Mouse (Mus musculus) heart, embryonic 14.5 days (tissue): ENCODE results near the gene 2900026A02Rik. TPM values are rescaled to one million over a fixed set of nuclear protein-coding genes. Genes with fewer than 3 reads are reported as not detected.
A peak's percentile ranks its signal among the peaks of the same experiment; 100 is the strongest.

ENCODE experiments used
- ATAC-seq: fragments of 200-750 bp; cut with Nextera tagmentation; 2 replicates; pipeline ENCODE4 v1.8.0; 2017; ENCODE audit warnings: low read depth, moderate TSS enrichment; ENCODE audit not compliant: insufficient number of reproducible peaks, insufficient read depth, low FRiP score
- H3K27ac ChIP-seq, 2 experiments: fragments of 200-500 bp in 1 of 2; fragments of 300-500 bp in 1 of 2; sonication (generic) in 1 of 2; replicated peaks in 1 of 2; 2 replicates each; pipeline ENCODE4 v1.5.1; 2012 to 2014; ENCODE audit warnings: low read depth in 2 of 2, low read length in 2 of 2, control low read depth in 1 of 2, mild to moderate bottlenecking in 1 of 2, mixed read lengths in 1 of 2; ENCODE audit not compliant: control insufficient read depth in 1 of 2, insufficient read depth in 1 of 2
- H3K27me3 ChIP-seq: fragments of 300-500 bp; sonication (generic); 2 replicates; pipeline ENCODE4 v1.6.1; 2014; ENCODE audit warnings: mild to moderate bottlenecking, low read length, control low read depth; ENCODE audit not compliant: control insufficient read depth, insufficient read depth
- H3K36me3 ChIP-seq: fragments of 300-500 bp; sonication (generic); 2 replicates; pipeline ENCODE4 v1.6.1; 2014; ENCODE audit warnings: mild to moderate bottlenecking, control low read depth, low read length, mixed read lengths; ENCODE audit not compliant: control insufficient read depth, insufficient read depth
- H3K4me1 ChIP-seq, 2 experiments: fragments of 200-500 bp in 1 of 2; fragments of 300-500 bp in 1 of 2; sonication (generic) in 1 of 2; 2 replicates each; pipeline ENCODE4 v1.6.1; 2012 to 2014; ENCODE audit warnings: low read length in 2 of 2, control low read depth in 1 of 2, mixed read lengths in 1 of 2; ENCODE audit not compliant: control insufficient read depth in 2 of 2, insufficient read depth in 2 of 2
- H3K4me2 ChIP-seq: fragments of 300-500 bp; sonication (generic); 2 replicates; pipeline ENCODE4 v1.6.1; 2014; ENCODE audit warnings: mild to moderate bottlenecking, low read length
- H3K4me3 ChIP-seq, 2 experiments: fragments of 200-500 bp in 1 of 2; fragments of 300-500 bp in 1 of 2; sonication (generic) in 1 of 2; 2 replicates each; pipeline ENCODE4 v1.5.1; 2012 to 2014; ENCODE audit warnings: low read length in 2 of 2, mild to moderate bottlenecking in 2 of 2, control low read depth in 1 of 2, low read depth in 1 of 2, moderate library complexity in 1 of 2; ENCODE audit not compliant: control insufficient read depth in 1 of 2, insufficient read depth in 1 of 2
- H3K9ac ChIP-seq: fragments of 300-500 bp; sonication (generic); 2 replicates; pipeline ENCODE4 v1.6.1; 2014; ENCODE audit warnings: mild to moderate bottlenecking, low read length
- H3K9me3 ChIP-seq: fragments of 300-500 bp; sonication (generic); 2 replicates; pipeline ENCODE4 v1.6.1; 2016; ENCODE audit warnings: low read length, control low read depth; ENCODE audit not compliant: control insufficient read depth
- WGBS: fragments of 180-500 bp; shearing (Covaris S2); extraction: QIAGEN DNeasy Blood & Tissue Kit; methylation state at CpG from one replicate; pipeline ENCODE4 v1.1.7; 2014; 5-methylcytosine and 5-hydroxymethylcytosine counted together
- polyA plus RNA-seq: library from polyadenylated mRNA; unstranded; fragments of >200 nt; fragmentation: Nextera tagmentation; extraction: Ambion mirVana; gene quantifications from 2 replicates; pipeline ENCODE4 v1.2.1, GENCODE M21; 2014

The 2900026A02Rik gene
- polyA plus RNA-seq, 1 experiment from 2014 or later: 10.3 TPM

DNA sequence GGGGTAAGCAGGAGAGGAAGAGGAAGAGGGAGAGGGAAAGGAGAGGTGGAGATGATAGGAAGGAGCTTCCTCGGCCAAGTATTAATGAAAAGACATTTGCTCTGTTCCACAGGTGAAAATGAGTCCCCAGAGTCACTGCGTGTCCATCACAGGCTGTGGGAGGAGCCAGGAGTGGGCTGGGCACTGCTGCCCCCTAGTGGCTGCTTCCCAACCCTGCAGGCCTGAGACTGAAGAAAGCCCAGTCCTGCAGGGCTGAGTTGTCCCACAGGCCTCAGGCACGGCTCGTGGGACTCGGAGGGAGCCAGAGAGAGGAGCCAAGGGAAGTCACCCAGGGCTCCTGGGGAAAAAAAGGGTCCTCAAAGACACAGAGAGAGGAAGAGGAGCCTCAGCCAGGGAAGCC, 47.7 kb downstream of the 2900026A02Rik start:
- no peaks in the 10 kb centered on the region for H3K27me3 ChIP-seq

DNA sequence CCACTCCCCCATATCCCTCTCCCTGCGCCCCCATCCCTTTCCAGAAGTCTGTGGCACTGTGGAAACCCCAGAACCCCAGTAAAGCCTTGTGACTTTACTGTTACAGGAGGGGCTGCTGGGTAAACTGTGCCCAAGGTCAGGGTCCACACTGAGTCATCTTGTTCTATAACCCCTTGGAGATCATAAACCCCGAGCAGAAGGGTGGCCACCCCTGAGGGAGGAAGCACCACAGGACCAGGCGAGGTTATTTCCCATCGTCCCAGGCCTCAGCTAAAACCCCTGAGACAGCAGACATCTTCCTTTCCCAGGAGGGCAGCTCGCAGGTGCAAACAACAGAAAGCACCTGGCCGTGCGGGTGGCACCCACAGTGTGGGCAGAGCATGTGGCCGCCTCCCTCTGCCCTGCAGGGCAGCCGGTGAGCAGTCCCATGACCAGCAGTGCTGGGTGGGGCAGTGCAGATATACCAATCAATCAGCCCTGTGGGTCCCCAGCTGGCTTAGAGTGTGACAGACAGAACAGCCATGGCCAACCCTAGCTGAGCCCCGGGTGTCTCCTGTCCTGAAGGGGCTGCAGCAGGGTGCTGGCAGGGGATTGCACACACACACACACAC, 49.0 kb downstream of the 2900026A02Rik start:
- no peaks in the 10 kb centered on the region for H3K9me3 ChIP-seq
- peaks cover 0 to under 1% of the 10 kb centered on the region in 2 experiments; a peak in 1 of 4 replicates for H3K4me1 ChIP-seq
- no peaks in the 10 kb centered on the region for H3K36me3 ChIP-seq
- ATAC-seq: no peak
- H3K27ac ChIP-seq: no peak overlapping the region
- H3K4me3 ChIP-seq: no peak overlapping the region
- no peaks in the 10 kb centered on the region for H3K27me3 ChIP-seq
- 72% methylated on average over 10 of the region's 10 CpGs for WGBS
- no peak overlapping the region for H3K4me2 ChIP-seq
- no peak overlapping the region for H3K9ac ChIP-seq

More for the DNA sequence above, 47.7 kb downstream of the 2900026A02Rik start:
- no peak for ATAC-seq
- no peaks in the 10 kb centered on the region for H3K4me1 ChIP-seq
- H3K36me3 ChIP-seq: no peaks in the 10 kb centered on the region
- no peak overlapping the region for H3K4me3 ChIP-seq
- no peak overlapping the region for H3K27ac ChIP-seq
- WGBS: 12% methylated on average over 5 of the region's 5 CpGs
- H3K4me2 ChIP-seq: no peak overlapping the region
- H3K9me3 ChIP-seq: no peaks in the 10 kb centered on the region
- H3K9ac ChIP-seq: no peak overlapping the region

DNA sequence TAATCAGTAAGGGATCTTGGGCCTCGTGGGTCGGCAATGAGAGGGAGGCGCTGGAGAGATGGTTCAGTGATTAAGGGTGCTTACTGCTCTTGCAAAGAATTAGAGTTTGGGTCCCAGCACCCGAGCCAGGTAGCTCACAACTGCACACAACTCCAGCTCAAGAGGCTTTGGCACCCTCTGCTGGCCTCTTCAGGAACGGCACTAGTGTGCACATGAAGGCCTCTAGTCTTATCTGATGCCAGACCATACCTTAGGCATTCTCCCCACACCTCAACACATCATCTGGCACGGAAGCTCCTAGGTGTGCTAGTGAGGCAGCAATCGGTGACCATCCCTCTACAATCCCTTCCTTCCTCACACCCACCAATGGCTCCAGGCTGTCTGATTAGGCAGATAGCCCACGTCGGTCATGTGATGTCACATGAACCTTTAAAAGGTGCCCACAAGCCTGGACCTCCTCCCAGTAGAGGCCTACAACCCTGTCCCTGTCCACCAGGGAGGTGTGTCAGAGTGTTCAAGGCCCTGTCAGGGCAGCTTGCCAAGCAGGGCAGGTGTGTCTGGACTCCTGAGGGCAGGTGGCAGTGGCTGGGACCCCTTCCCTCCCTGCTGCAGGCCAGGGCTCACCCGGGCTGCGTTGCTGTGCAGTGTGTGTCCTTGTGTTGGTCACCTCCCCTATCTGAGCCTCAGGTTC, 50.8 kb downstream of the 2900026A02Rik start:
- no peak overlapping the region for H3K9ac ChIP-seq
- WGBS: 83% methylated on average over 11 of the region's 11 CpGs
- peaks cover 3 to 6% of the 10 kb centered on the region in 2 experiments; a peak in 2 of 4 replicates for H3K4me1 ChIP-seq
- H3K27me3 ChIP-seq: no peaks in the 10 kb centered on the region
- no peak for ATAC-seq
- no peaks in the 10 kb centered on the region for H3K9me3 ChIP-seq
- no peaks in the 10 kb centered on the region for H3K36me3 ChIP-seq
- H3K27ac ChIP-seq: no peak overlapping the region
- no peak overlapping the region for H3K4me2 ChIP-seq
- no peak overlapping the region for H3K4me3 ChIP-seq

DNA sequence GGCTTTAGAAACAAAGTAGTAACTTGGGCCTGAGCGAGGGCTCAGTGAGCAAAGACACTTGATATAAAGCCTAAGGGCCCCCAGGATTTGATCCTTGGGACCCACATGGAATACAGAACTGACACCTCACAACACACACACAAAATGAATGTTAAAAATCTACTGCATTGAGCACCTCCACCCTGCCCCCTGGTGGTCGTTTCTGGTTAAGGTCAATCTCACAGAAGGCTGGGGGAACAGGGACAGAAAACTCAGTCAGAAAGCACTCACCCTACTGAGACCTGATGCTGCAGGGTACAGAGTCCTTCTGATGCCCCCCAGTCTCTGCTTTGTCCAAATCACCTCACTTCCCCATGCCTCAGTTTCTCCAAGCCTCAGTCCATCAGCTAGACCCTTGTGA, 53.3 kb downstream of the 2900026A02Rik start:
- H3K27me3 ChIP-seq: no peaks in the 10 kb centered on the region
- peaks cover 10 to 27% of the 10 kb centered on the region in 2 experiments; a peak in 3 of 4 replicates for H3K4me1 ChIP-seq
- H3K36me3 ChIP-seq: no peaks in the 10 kb centered on the region
- ATAC-seq: no peak
- WGBS: 47% methylated on average over 2 of the region's 2 CpGs
- no peaks in the 10 kb centered on the region for H3K9me3 ChIP-seq
- no peak overlapping the region for H3K9ac ChIP-seq
- no peak overlapping the region for H3K4me3 ChIP-seq
- no peak overlapping the region for H3K27ac ChIP-seq
- no peak overlapping the region for H3K4me2 ChIP-seq

DNA sequence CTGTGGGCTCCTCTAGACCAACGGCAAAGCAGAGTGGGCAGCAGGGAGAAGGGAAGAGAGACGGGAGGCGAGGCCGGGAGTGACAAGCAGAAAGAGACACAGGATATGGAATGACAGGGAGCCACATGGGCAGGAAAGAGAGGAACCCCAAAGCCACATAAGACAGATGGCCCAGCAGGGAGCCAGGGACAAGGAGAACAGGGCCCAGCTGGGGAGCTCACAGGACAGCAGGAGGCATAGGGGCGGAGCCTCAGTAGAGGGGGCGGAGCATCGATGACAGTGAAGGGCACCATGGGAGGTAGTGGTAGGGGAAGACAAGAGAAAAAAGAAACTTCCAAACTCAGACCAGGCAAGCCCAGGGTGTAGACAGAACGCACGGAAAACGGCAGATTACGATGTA, 55.6 kb downstream of the 2900026A02Rik start:
- no peak overlapping the region for H3K4me3 ChIP-seq
- peak overlapping the region; percentile 28 to 50; a peak in 2 of 4 replicates for H3K27ac ChIP-seq
- H3K4me1 ChIP-seq: peaks cover 12 to 32% of the 10 kb centered on the region in 2 experiments
- no peaks in the 10 kb centered on the region for H3K27me3 ChIP-seq
- H3K4me2 ChIP-seq: no peak overlapping the region
- no peak for ATAC-seq
- 38% methylated on average over 11 of the region's 11 CpGs for WGBS
- H3K9me3 ChIP-seq: no peaks in the 10 kb centered on the region
- no peak overlapping the region for H3K9ac ChIP-seq
- H3K36me3 ChIP-seq: no peaks in the 10 kb centered on the region

DNA sequence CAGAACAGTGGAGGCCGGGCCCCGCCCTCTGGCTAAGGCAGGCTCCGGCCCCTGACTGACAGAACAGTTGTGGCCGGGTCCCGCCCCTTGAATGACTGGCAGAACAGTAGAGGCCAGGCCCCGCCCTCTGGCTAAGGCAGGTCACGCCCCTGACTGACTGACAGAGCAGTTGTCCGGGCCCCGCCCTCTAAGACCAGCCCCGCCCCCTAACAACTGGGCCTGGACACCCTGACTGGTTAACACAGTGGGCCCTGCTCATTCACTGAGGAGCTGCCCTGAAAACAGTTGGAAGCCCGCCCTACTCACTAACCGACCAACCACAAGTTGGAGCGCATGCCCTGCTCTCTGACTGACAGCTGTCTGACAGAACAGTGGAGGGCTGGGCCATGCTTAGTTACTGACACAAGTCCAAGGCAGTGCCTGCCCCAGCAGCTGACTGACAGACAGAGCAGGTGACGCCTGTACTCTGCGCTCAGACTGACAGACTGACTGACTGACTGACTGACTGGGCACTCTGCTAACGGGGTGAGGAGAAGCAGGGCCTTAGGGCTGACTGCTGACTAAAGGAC, 56.1 kb downstream of the 2900026A02Rik start:
- H3K4me2 ChIP-seq: peak overlapping the region; percentile 21; the same call in 1 of the 2 replicates
- H3K36me3 ChIP-seq: no peaks in the 10 kb centered on the region
- peak overlapping the region; percentile 28 to 50; a peak in 2 of 4 replicates for H3K27ac ChIP-seq
- 8% methylated on average over 16 of the region's 16 CpGs for WGBS
- H3K9ac ChIP-seq: no peak overlapping the region
- H3K4me1 ChIP-seq: peaks cover 14 to 38% of the 10 kb centered on the region in 2 experiments
- H3K27me3 ChIP-seq: no peaks in the 10 kb centered on the region
- ATAC-seq: peak; percentile 81
- no peaks in the 10 kb centered on the region for H3K9me3 ChIP-seq
- no peak overlapping the region for H3K4me3 ChIP-seq

DNA sequence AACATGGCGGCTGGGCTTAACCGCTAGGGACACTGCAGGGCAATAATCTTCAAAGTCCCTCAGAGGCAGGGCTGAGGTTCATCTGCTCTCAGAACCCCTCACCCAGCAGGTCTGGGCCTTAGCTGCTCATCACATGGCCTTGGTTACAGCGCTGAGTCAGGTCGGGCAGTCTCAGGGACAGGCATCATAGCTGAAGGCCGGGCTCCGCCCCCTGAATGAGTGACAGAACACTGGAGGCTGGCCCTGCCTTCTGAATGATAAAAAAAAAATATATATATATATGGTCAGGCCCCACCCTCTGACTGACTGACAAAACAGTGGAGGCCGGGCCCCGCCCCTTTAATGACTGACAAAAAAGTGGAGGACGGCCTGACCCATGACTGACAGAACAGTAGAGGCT, 56.6 kb downstream of the 2900026A02Rik start:
- Histone ChIP-seq H3K4me2 (peak overlapping the region; percentile 21; the same call in 1 of the 2 replicates), H3K9ac (no peak overlapping the region), H3K9me3 (no peaks in the 10 kb centered on the region), H3K36me3 (no peaks in the 10 kb centered on the region), H3K27me3 (no peaks in the 10 kb centered on the region), H3K4me1 (peaks cover 18 to 41% of the 10 kb centered on the region in 2 experiments), H3K27ac (no peak overlapping the region; a peak in 1 of 4 replicates), H3K4me3 (no peak overlapping the region)
- 28% methylated on average over 9 of the region's 9 CpGs for WGBS
- ATAC-seq: peak; percentile 4; the same call in 1 of the 2 replicates
